Mouse (Mus musculus) kidney, embryonic 14.5 days (tissue): ENCODE measurements around the gene Cngb1. TPM values are rescaled to one million over a fixed set of nuclear protein-coding genes. Genes with fewer than 3 reads are reported as not detected.

Experiments
- ATAC-seq: fragments of 200-750 bp; cut with Nextera tagmentation; 2 replicates; pipeline ENCODE4 v1.8.0; 2017; ENCODE audit warnings: moderate number of reproducible peaks, mild to moderate bottlenecking, moderate TSS enrichment, moderate library complexity; ENCODE audit not compliant: low FRiP score, low TSS enrichment
- H3K27ac ChIP-seq: fragments of 300-500 bp; sonication (generic); 2 replicates; pipeline ENCODE4 v1.5.1; 2014; ENCODE audit warnings: low read depth, mild to moderate bottlenecking, low read length, moderate library complexity, mixed read lengths
- H3K27me3 ChIP-seq: fragments of 300-500 bp; sonication (generic); 2 replicates; pipeline ENCODE4 v1.6.1; 2014; ENCODE audit warnings: mild to moderate bottlenecking, low read length; ENCODE audit not compliant: control insufficient read depth, insufficient read depth
- H3K36me3 ChIP-seq: fragments of 300-500 bp; sonication (generic); 2 replicates; pipeline ENCODE4 v1.6.1; 2014; ENCODE audit warnings: low read length, mixed read lengths; ENCODE audit not compliant: control insufficient read depth, insufficient read depth
- H3K4me1 ChIP-seq: fragments of 300-500 bp; sonication (generic); 2 replicates; pipeline ENCODE4 v1.6.1; 2014; ENCODE audit warnings: low read length, mixed read lengths; ENCODE audit not compliant: control insufficient read depth, insufficient read depth
- H3K4me2 ChIP-seq: fragments of 300-500 bp; sonication (generic); replicated peaks from 2 replicates; pipeline ENCODE4 v1.6.1; 2014; ENCODE audit warnings: low read depth, mild to moderate bottlenecking, low read length
- H3K4me3 ChIP-seq: fragments of 300-500 bp; sonication (generic); 2 replicates; pipeline ENCODE4 v1.5.1; 2014; ENCODE audit warnings: mild to moderate bottlenecking, low read length
- H3K9ac ChIP-seq: fragments of 300-500 bp; sonication (generic); 2 replicates; pipeline ENCODE4 v1.6.1; 2014; ENCODE audit warnings: low read depth, mild to moderate bottlenecking, low read length, moderate library complexity
- H3K9me3 ChIP-seq: fragments of 300-500 bp; sonication (generic); 2 replicates; pipeline ENCODE4 v1.6.1; 2016; ENCODE audit warnings: low read length; ENCODE audit not compliant: control insufficient read depth
- WGBS: fragments of 180-500 bp; shearing (Covaris S2); extraction: QIAGEN DNeasy Blood & Tissue Kit; methylation state at CpG from one replicate; pipeline ENCODE4 v1.1.7; 2014; 5-methylcytosine and 5-hydroxymethylcytosine counted together
- polyA plus RNA-seq: library from polyadenylated mRNA; unstranded; fragments of >200 nt; fragmentation: Nextera tagmentation; extraction: Ambion mirVana; gene quantifications from 2 replicates; pipeline ENCODE4 v1.2.1, GENCODE M21; 2014

Cngb1 gene
- polyA plus RNA-seq, 1 experiment from 2014 or later, result 0.60 TPM

- H3K36me3 ChIP-seq, result no peaks in the 10 kb centered on the region
- H3K4me1 ChIP-seq, result no peaks in the 10 kb centered on the region
- WGBS, result 73% methylated on average over 8 of the region's 8 CpGs
- no peak overlapping the region for H3K4me3 ChIP-seq
- no peak overlapping the region for H3K27ac ChIP-seq
- H3K9me3 ChIP-seq, result no peaks in the 10 kb centered on the region
- no peak for ATAC-seq
- no peak overlapping the region for H3K4me2 ChIP-seq
- no peak overlapping the region for H3K9ac ChIP-seq
- no peaks in the 10 kb centered on the region for H3K27me3 ChIP-seq
Measured at GRCm38 (mm10) chr8:95202056-95202570, 104.3 kb downstream of the Cngb1 start.

DNA sequence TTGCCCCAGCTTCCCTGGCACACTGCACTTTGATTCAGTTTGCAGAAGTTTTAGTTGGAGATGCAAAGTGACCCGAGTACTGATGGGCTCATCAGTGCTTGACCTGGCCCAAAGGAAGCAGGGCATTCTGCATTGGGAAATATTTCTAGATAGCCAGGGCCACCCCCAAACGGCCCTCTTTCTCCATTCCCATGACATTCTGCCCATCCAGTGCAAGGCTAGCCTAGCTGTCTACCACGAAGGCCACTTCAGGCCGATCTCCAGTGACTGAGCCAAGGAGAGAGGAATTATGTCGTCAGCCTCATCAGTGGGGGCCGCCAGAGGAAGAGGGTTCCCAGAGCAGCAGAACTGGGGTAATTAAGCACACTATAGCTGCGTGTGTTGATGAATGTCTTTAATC lies 104.9 kb downstream of the Cngb1 start:
- no peaks in the 10 kb centered on the region for H3K27me3 ChIP-seq
- WGBS, result 67% methylated on average over 7 of the region's 7 CpGs
- H3K4me3 ChIP-seq, result no peak overlapping the region
- no peaks in the 10 kb centered on the region for H3K9me3 ChIP-seq
- H3K4me2 ChIP-seq, result no peak overlapping the region
- no peaks in the 10 kb centered on the region for H3K4me1 ChIP-seq
- ATAC-seq, result no peak
- H3K9ac ChIP-seq, result no peak overlapping the region
- H3K27ac ChIP-seq, result no peak overlapping the region
- no peaks in the 10 kb centered on the region for H3K36me3 ChIP-seq

DNA sequence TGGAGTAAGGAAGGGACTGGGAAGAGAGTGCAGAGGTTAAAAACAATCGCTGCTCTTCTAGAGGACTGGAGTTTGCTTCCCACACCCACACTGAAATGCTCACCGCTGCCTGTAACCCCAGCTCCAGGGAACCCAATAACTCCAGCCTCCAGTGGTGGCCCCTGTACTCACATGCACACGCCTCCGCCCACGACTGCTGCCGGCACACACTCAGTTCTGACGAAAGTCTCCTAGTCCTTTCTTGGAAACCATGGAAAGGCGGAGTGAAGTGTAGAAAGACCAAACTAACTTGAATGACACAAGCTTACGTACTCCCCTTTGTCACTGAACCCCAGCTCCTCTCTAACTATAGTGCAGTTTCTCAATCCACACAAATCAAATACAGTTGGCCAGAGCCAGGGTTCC lies 106.4 kb downstream of the Cngb1 start:
- Histone ChIP-seq H3K4me1 (no peaks in the 10 kb centered on the region), H3K27me3 (no peaks in the 10 kb centered on the region), H3K4me2 (no peak overlapping the region), H3K9ac (no peak overlapping the region), H3K9me3 (no peaks in the 10 kb centered on the region), H3K27ac (no peak overlapping the region), H3K4me3 (no peak overlapping the region), H3K36me3 (no peaks in the 10 kb centered on the region)
- ATAC-seq, result no peak
- 60% methylated on average over 9 of the region's 9 CpGs for WGBS

DNA sequence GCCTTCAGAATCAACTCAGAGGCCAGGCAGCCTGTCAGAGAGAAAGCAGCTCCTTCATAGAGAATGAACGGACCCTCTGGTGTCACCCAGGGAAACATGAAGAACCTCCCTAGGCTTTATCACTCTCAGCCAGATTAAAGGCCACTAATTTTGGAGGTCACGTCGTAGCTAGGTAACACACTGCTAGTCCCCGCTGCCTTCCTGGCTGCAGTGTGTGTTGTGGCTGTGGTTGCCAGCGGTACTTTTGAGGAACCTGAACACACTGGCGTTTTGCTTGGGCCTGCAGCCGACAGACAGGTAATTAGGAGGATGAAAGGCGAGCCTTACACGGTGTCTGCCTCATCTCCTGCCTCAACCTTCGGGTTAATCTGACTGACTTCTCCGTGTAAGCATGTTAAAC lies 110.7 kb downstream of the Cngb1 start:
- no peak overlapping the region for H3K4me3 ChIP-seq
- H3K9ac ChIP-seq, result no peak overlapping the region
- no peak overlapping the region for H3K4me2 ChIP-seq
- no peak overlapping the region for H3K27ac ChIP-seq
- no peaks in the 10 kb centered on the region for H3K27me3 ChIP-seq
- no peaks in the 10 kb centered on the region for H3K4me1 ChIP-seq
- no peaks in the 10 kb centered on the region for H3K9me3 ChIP-seq
- ATAC-seq, result no peak
- H3K36me3 ChIP-seq, result no peaks in the 10 kb centered on the region
- WGBS, result 62% methylated on average over 11 of the region's 11 CpGs

DNA sequence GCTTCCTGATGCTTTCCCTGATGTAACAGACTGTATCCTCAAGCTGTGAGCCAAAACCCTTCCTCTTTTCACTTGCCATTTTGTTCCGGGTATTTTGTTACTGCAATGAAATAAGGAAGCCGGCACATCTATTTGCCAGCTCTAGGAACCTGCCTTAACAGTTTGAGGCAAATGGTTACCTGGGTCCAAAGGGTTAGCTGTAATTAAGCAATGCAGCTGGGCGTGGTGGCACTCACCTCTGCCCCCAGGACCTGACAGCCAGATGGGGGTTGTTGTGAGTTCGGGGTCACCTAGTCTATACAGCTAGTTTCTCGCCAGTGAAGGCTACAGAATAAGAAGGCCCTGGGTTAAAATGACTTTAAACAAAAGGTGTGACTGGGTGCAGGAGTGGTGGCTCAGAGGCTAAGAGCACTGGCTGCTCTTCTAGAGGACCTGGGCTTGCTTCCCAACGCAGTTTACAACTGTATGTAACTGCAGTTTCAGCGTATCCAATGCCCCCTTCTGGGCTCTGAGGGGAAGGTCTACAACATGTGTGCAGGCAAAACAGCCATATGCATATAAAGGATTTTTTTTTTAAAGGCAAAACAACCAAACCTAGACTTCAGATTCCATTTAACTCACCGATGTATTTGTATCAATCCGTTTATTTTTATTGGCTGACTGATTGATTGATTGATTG lies 114.7 kb downstream of the Cngb1 start:
- H3K4me3 ChIP-seq, result no peak overlapping the region
- no peak overlapping the region for H3K4me2 ChIP-seq
- ATAC-seq, result no peak
- WGBS, result 87% methylated on average over 9 of the region's 9 CpGs
- H3K27me3 ChIP-seq, result no peaks in the 10 kb centered on the region
- no peaks in the 10 kb centered on the region for H3K4me1 ChIP-seq
- no peaks in the 10 kb centered on the region for H3K9me3 ChIP-seq
- no peak overlapping the region for H3K9ac ChIP-seq
- H3K36me3 ChIP-seq, result no peaks in the 10 kb centered on the region
- no peak overlapping the region for H3K27ac ChIP-seq

Other genes starting within 250 kb of the Cngb1 start
- 18.2 and 32.4 TPM in 2 replicates for gene Katnb1, start 225.4 kb downstream of the Cngb1 start, polyA plus RNA-seq
- 13.5 and 19.8 TPM in 2 replicates for gene Kifc3, start 103.8 kb downstream of the Cngb1 start, polyA plus RNA-seq
- gene Tepp, start 4.0 kb upstream of the Cngb1 start, polyA plus RNA-seq, result 0.43 TPM in 1 of 2 replicates, not detected in the other
- 6.6 and 8.7 TPM in 2 replicates for gene Zfp319, start 25.4 kb upstream of the Cngb1 start, polyA plus RNA-seq
- 43.4 and 50.9 TPM in 2 replicates for gene Usb1, start 25.7 kb upstream of the Cngb1 start, polyA plus RNA-seq
- 10.9 and 16.1 TPM in 2 replicates for gene Mmp15, start 45.7 kb upstream of the Cngb1 start, polyA plus RNA-seq
- 164 and 174 TPM in 2 replicates for gene Cfap20, start 128.3 kb upstream of the Cngb1 start, polyA plus RNA-seq
- 20.7 and 25.3 TPM in 2 replicates for gene Csnk2a2, start 183.5 kb upstream of the Cngb1 start, polyA plus RNA-seq
- 0.70 and 1.0 TPM in 2 replicates for gene Ccdc113, start 227.5 kb upstream of the Cngb1 start, polyA plus RNA-seq